Mouse (Mus musculus): ENCODE data around the gene Pde4b.

DNA sequence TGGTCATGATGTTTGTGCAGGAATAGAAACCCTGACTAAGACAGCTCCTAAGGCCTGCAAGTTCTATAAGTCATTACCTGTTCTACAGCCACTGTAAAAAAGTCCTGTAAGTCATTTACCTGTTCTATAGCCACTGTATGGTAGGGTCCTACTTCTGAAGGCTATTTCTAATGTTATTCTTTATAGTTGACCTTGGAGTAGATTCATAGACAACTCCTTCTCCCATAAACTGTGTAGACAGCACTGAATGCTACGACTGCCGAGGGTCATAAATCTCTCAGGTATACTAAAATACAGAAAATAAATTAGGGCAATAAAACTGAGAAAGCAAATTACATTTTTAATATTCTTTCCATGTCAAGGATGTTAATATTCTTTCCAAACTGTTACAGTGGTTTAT, 26.0 kb upstream of the Pde4b start:
- TF ChIP-seq CTCF (IDR thresholded peaks at IDR 0.05): no peak
- TF ChIP-seq EP300 (IDR thresholded peaks at IDR 0.05): no peak

Data from lung, postnatal 0 days (tissue).